Mouse (Mus musculus) regulatory T cell (primary cell): ENCODE measurements around the gene Akr1c18.
"Not testable (repeated sequence)": the region's sequence is repeated elsewhere in the genome, so short reads cannot be mapped to it uniquely, and the experiment has no call there.

ENCODE experiments used
- in situ Hi-C: fragments of 300-600 bp; cut with MboI, MseI; formaldehyde crosslinking; loops from one replicate; pipeline ENCODE4 v1.15.1; 2025; ENCODE audit warnings: high pct_unique_total_duplicates

Gene Akr1c18

GRCm38 (mm10) chr13:4150518-4150917 is at the start of gene Akr1c18:
Gene Akr1c18 (minus strand): TSS chr13:4150654.
- in situ Hi-C loops = no loop called here

DNA sequence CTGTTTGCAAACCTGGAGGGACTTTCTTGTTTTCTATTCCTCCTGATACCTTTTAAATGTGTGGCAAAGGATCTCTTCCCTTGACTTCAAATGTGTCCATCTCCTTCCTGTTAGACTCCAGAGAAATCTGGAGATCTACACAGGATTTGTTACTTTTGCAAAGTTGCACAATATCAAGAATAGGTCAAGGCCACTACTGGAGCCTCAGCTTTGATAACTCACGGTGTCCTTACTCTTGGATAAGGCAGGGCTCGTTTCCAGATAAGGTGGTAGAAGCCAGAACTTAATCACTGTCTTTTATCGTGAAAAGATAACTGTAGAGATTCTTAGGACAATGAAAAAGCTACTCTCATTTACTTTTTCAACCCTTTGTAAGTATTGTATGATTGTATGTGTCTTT is 42.1 kb upstream of the Akr1c18 start:
- in situ Hi-C loops = no loop called here

DNA sequence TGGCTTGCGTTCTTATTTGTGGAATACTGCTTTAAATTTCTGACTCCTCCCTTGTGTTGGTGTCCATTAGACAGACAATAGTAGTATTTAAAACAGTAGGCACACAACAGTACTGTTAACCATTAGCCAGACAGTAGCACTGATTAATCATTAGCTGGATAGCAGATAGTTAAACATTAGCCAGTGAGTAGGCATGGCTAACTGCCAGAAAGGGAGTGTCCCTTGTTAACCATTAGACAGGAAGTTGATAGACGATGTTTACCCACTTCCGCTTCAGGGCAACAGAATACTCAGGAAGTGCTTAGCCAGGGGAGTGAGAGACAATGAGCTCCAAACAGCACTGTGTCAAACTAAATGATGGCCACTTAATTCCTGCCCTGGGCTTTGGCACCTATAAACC is 40.5 kb upstream of the Akr1c18 start, which contains the start of gene Akr1c13:
Gene Akr1c13 (plus strand): TSS at position 247 of the 400 bp plus-strand sequence.
- in situ Hi-C loops = no loop called here

GRCm38 (mm10) chr13:4188174-4188573 is 37.7 kb upstream of the Akr1c18 start:
- in situ Hi-C loops = no loop called here

DNA sequence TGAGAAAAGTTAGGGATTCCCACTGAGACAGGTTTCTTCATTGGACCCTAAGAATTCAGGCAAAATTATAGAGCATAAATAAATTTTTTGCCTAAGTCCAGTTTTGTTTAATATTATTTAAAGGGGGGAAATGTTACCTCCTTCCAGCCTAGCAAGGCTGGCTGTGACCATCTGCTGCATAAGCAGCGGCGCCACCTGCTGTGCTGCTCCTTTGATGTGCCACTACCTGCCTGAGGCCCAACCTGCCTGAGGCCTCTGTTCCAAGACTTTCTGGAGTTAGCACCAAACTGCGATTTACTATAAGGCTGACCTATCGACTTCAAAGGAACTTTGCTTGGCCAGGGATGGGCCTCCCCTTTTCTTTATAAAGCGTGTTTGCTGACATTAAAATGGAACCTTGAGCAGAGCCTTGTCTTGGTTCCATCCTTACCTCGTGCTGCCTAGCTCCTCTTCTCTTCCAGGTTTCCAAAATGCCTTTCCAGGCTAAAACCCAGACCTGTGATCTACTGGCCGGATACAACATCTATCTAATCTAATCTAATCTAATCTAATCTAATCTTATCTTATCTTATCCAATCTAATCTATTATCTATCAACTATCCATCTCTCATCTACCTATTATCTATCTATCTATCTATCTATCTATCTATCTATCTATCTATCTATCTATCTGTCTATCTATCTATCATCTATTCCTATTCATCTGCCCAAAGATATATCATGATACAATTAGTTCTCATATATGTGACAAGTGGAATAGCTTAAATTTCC is 36.4 kb upstream of the Akr1c18 start:
- in situ Hi-C loops = not testable (repeated sequence)

DNA sequence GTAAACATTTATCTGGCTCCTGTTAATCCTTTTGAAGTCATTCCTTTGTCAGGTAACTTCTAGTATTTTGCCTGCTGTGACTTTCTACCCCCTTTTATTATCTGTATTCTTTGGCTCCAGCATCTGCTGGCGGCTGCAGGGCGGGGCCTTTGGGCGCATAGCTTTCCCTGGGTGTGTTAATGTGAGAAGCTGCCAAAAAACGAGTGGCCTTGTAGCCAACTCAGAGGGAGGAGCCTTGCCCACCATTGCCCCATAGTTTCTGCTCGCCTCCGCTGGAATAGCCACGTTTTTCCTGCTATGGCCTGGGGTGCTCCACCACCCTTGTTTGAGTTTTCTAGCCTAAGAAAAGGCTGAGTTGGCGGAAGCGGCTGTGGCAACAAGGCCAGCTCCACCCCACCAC is 32.7 kb upstream of the Akr1c18 start:
- in situ Hi-C loops = no loop called here

GRCm38 (mm10) chr13:4181321-4181720 is 30.9 kb upstream of the Akr1c18 start:
- in situ Hi-C loops = not testable (repeated sequence)

DNA sequence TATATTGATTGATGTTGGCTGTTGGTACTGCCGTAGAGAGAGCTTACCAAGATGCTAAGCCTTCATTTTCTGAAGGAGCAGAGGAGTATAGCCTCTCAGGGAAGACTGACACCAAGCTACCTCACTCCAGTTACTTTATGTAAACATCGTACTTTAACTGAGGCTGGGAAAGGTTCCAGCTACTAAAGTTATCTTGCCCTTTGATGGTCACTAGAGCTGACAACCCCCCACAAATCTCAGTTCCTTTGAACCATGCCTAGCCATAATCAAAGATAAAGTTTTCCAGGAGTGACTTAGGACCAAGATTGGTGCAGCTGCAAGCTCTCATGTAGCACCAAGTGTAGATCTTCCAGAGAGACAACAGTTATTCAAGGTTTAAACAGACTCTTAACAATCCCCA is 22.5 kb upstream of the Akr1c18 start:
- in situ Hi-C loops = loop anchor here (5.0 kb wide), 1 partner anchor 41 kb away; no protein-coding TSS in a partner anchor

- in situ Hi-C loops = no loop called here
These were observed 17.6 kb upstream of the Akr1c18 start for GRCm38 (mm10) chr13:4168006-4168405.

DNA sequence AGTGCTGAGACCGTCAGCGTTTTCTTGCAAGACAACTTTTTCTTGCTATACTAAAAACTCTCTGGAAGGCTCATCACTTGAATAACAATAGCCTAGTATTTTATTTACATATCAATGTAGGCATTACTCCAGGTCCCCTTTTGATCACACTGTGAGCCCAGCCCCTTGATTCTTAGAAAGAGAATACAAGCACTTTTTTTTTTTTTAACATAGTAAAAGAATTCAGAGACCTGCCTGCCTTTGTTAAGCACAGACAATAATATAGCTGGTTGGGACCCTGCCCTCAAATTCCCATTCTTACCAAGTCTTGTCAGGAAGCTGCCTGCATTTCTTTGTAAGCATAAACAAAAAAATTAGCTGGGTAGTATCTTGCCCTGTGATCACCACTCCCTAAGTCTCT is 4.8 kb upstream of the Akr1c18 start:
- in situ Hi-C loops = loop anchor here (5.0 kb wide), 1 partner anchor 82 kb away; no protein-coding TSS in a partner anchor

DNA sequence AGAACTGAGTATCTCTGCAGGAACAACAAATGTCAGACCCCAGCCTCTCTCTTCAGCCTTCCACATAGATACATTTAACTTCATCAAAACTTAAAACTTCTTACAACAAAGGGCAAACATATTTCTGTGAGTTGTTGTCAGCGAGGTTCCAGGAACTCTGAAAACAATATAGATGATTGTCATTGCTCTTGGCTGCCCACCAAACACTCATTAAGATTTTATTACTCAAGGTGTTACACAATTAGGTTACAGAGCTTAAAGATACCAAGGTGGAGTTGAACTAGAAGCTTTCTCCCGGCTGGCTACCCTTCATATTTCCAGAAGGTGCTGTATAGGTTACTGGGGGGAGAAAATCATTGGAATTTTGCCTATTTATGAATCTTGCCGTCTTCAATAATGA is 3.1 kb upstream of the Akr1c18 start:
- in situ Hi-C loops = no loop called here

- in situ Hi-C loops = no loop called here
These were observed 2.5 kb upstream of the Akr1c18 start for GRCm38 (mm10) chr13:4152908-4153307.

DNA sequence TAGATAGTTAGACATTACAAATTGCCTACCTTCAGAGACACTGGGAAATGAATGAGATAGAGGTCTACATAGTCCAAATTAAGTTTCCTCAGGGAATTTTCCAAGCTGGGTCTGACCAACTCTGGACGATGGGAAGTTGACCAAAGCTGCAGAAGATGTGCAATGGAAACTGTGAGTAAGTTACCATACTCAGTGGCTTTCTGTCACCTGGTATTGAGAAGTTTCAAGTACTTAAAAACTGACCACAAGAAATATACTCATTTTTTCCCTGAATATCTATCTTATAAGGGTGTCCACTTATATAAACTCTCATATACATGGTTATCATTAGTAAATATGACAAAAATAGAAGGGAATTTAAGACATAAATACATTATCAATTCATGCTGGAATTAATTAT is 6.2 kb downstream of the Akr1c18 start:
- in situ Hi-C loops = no loop called here

DNA sequence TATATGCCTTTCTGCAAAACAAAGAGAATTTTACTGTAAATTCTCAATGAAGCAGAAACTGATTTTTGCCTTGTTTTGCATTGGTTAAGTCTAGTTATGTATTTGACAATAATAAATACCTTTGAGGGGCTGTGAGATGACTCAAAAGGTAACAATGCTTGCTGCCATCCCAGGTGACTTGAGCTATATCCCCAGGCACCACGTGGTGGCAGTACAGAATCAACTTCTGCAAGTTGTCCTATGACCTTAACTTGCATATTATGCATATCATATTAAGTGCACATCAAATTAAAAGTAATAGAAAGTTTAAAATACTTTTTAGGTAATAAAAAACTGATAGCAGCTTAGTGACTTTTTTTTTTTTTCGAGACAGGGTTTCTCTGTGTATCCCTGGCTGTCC is 17.4 kb downstream of the Akr1c18 start:
- in situ Hi-C loops = loop anchor here (5.0 to 10.0 kb wide), 3 partner anchors 39 to 479 kb away; no protein-coding TSS in a partner anchor

DNA sequence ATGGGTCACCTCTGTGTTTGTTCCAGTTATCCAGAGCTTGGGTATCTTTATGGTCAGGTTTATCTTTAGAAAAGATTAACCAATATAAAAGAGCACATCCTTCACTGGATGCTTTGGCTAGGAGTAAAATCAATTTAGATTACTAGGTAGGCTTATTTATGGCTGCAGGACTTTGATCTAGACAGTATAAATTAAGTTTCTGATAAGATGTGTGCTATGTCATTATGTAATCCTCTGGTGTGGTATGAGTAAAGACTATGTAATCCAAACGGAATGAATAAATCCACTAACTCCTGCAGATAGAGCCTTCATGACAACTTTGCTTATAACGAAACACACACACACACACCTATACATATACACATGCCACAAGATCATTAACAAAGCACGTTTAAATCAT is 18.7 kb downstream of the Akr1c18 start:
- in situ Hi-C loops = loop anchor here (5.0 to 10.0 kb wide), 3 partner anchors 41 to 481 kb away; no protein-coding TSS in a partner anchor

GRCm38 (mm10) chr13:4131317-4131716 is 19.1 kb downstream of the Akr1c18 start:
- in situ Hi-C loops = loop anchor here (5.0 to 10.0 kb wide), 3 partner anchors 41 to 481 kb away; no protein-coding TSS in a partner anchor

DNA sequence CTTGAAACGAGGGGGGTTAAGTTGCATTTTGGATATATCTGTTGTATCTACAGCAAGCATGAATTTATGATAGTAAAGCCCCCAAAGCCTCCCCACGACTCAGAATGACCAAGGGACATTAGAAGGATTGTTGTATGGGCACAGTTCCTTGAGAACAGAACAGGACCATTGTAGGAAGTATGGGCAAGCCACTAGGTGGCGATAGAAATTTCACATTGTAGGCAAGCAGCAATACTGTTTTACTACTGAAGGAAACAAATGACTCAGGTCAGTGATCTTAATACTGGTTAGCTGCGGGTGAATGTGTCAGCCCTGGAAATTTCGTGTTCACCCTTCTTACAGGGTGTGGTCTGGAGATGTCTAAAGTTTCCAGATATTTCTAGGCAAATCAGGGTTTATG is 21.4 kb downstream of the Akr1c18 start:
- in situ Hi-C loops = no loop called here

GRCm38 (mm10) chr13:4125846-4126245 is 24.6 kb downstream of the Akr1c18 start:
- in situ Hi-C loops = not testable (repeated sequence)

- in situ Hi-C loops = not testable (repeated sequence)
These were observed 26.0 kb downstream of the Akr1c18 start for GRCm38 (mm10) chr13:4124471-4124870.

DNA sequence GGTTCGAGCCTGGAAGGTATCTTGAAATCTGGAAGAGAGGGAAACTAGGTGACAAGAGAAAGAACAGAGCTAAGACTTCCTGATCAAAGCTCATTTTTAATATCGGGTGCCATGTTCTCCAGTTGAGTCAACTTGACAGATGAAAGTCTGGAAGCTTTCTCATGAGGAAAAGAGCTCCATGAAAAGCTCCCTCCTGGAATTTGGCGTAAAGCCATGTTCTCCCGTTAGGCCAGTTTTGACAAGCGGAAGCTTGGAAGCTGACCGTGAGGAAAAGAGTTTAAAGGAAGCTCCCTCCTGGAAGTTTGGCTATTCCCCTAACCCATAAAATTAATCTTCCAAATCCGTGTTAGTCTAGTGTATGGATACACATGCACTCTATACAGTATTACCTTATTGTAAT is 27.3 kb downstream of the Akr1c18 start:
- in situ Hi-C loops = no loop called here

DNA sequence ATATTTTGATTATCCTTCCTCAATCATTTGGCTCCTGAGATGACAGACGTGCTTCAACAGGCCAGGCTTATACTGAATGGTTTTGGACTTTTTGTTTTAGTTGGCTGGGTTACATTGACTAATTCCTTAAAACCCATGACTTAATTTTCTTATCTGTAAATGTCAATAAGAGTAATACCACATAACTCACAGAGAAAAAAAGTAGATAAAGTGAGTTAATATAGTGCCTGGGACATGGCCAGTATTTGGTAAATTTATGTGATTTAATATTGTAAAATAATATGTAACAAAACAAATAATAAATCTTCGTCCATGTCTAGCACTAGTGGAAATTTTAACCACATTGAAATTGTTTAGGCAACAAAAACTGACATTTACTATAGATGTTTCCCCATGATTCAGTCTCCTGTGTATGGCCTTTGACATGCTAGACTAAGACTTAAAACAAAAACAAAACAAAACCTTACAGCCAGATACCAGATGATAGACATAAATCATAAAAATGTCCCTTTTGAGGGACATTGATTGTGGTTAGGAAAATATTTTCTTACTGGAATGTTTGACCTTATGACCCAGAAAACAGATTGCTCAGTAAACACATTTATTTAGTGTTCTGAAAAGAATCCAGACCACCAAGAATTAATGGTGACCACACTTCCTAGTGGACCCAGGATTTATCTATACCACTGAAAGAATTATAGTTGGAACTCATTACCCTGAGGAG is 31.1 kb downstream of the Akr1c18 start:
- in situ Hi-C loops = no loop called here
